Comparison of ENCODE assay signal across 11 mouse cellular contexts in the genomic region with DNA sequence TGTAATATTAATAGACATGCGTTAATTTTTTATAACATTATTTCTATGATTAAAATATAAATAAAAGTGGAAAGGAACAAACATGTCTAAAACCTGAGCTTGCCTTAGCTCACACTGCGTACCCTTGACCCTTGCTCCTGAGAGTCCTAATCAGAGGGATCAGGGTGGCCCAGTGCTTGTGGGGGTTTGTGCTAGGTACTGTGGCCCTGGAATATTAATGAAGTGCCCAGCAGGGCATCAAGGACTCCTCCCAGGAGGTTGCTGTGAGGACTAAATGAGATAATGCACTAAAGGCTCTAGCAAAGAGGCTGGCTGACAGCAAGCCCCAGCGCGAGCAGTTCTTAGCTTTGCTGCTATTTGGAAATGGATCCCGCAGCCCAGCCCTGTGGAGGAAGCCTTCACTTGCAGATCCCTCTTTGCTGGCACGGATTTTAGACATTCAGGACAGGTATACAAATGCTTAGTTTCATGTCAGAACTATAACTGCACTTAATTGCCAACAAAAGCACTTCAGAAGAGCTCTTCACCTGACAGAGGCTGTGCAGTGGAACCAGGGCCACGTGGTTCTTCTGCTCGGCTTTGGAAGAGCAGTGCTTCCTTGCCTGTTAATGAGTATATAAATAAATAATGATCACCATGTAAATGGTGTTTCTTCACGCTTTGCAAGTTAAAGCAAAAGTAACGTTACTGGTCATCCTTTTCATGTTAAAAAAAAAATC. TPM values are rescaled to one million over a fixed set of nuclear protein-coding genes. Genes with fewer than 3 reads are reported as not detected.
DNase-seq lines count a peak whose midpoint lies in the region; ATAC-seq lines count a peak whose summit lies in the region.
"Had no signal": no experiment of that assay in that cellular context is flagged by ENCODE, and none has a peak within 500 bp of the region (broad histone marks: within the 10 kb centered on the region; RNA-seq: fewer than 3 reads in every experiment).

No protein-coding gene starts in this region.

- H3K9ac ChIP-seq in heart, embryonic 14.5 days (ENCODE audit: low read length): 0 out of 2 replicates have a peak overlapping the region, but pooled peaks have one; percentile 6
- peak overlapping the region; percentile 34 for H3K9ac ChIP-seq in lung, embryonic 16.5 days (ENCODE audit: low read length)
- no peak overlapping the region for H3K9ac ChIP-seq in hindbrain, embryonic 15.5 days
- peak overlapping the region; percentile 54 for H3K9ac ChIP-seq in stomach, embryonic 16.5 days (ENCODE audit: low read length)
- H3K9ac ChIP-seq: embryonic facial prominence, embryonic 13.5 days had no signal

- no peak for ATAC-seq in heart, embryonic 14.5 days (ENCODE audit: insufficient number of reproducible peaks, insufficient read depth, low FRiP score, low read depth)
- no peak for ATAC-seq in lung, embryonic 16.5 days (ENCODE audit: low read depth)
- ATAC-seq in hindbrain, embryonic 15.5 days (ENCODE audit: low FRiP score, low read depth): peak; percentile 24; the same call in 1 of the 2 replicates
- ATAC-seq in stomach, embryonic 16.5 days (ENCODE audit: insufficient read depth, low FRiP score): no peak

- DNase-seq in heart, adult 9 months (ENCODE audit: low spot score in 2 of 2): no peak
- DNase-seq in lung, postnatal 25 days (ENCODE audit: low spot score): no peak
- no peak for DNase-seq in frontal cortex, postnatal 10 days (ENCODE audit: low spot score in 2 of 2)
- DNase-seq: cerebellum, postnatal 10 days; retina, postnatal 1 day had no signal

- WGBS in heart, embryonic 14.5 days: 37% methylated on average over 10 of the region's 10 CpGs
- 41% methylated on average over 10 of the region's 10 CpGs for WGBS in lung, embryonic 16.5 days
- 34% methylated on average over 10 of the region's 10 CpGs for WGBS in hindbrain, embryonic 15.5 days
- WGBS in stomach, embryonic 16.5 days: 43% methylated on average over 10 of the region's 10 CpGs

- H3K27ac ChIP-seq in heart, embryonic 14.5 days (replicated peaks in 1 of 2; ENCODE audit: control insufficient read depth in 1 of 2, insufficient read depth in 1 of 2, low read depth in 2 of 2, low read length in 2 of 2): peak overlapping the region; percentile 36 to 78; a peak in 2 of 4 replicates
- peak overlapping the region; percentile 52 for H3K27ac ChIP-seq in lung, embryonic 16.5 days (ENCODE audit: low read length)
- peak overlapping the region; percentile 68; the same call in 1 of the 2 replicates for H3K27ac ChIP-seq in hindbrain, embryonic 15.5 days (replicated peaks)
- peak overlapping the region; percentile 94 for H3K27ac ChIP-seq in stomach, embryonic 16.5 days (ENCODE audit: low read length)

- no peak overlapping the region for H3K4me2 ChIP-seq in heart, embryonic 14.5 days (ENCODE audit: low read length)
- no peak overlapping the region for H3K4me2 ChIP-seq in lung, embryonic 16.5 days (ENCODE audit: low read depth, low read length)
- H3K4me2 ChIP-seq in hindbrain, embryonic 15.5 days: no peak overlapping the region
- no peak overlapping the region for H3K4me2 ChIP-seq in stomach, embryonic 16.5 days (ENCODE audit: low read depth, low read length)

- H3K36me3 ChIP-seq in heart, embryonic 14.5 days (ENCODE audit: control insufficient read depth, insufficient read depth, low read length): peaks cover 25% of the 10 kb centered on the region
- peaks cover 9% of the 10 kb centered on the region for H3K36me3 ChIP-seq in lung, embryonic 16.5 days (ENCODE audit: control insufficient read depth, insufficient read depth, low read length)
- H3K36me3 ChIP-seq in hindbrain, embryonic 15.5 days: no peaks in the 10 kb centered on the region
- H3K36me3 ChIP-seq in stomach, embryonic 16.5 days (ENCODE audit: control insufficient read depth, insufficient read depth, low read length): peaks cover 11% of the 10 kb centered on the region; the same call in 1 of the 2 replicates

- H3K4me1 ChIP-seq in heart, embryonic 14.5 days (ENCODE audit: control insufficient read depth in 2 of 2, insufficient read depth in 2 of 2, low read length in 2 of 2): peaks cover 18 to 35% of the 10 kb centered on the region in 2 experiments
- peaks cover 42% of the 10 kb centered on the region for H3K4me1 ChIP-seq in lung, embryonic 16.5 days (replicated peaks; ENCODE audit: control insufficient read depth, insufficient read depth, low read length)
- H3K4me1 ChIP-seq in hindbrain, embryonic 15.5 days (replicated peaks): peaks cover 60% of the 10 kb centered on the region
- peaks cover 64% of the 10 kb centered on the region for H3K4me1 ChIP-seq in stomach, embryonic 16.5 days (ENCODE audit: control insufficient read depth, insufficient read depth, low read length)

- no peaks in the 10 kb centered on the region for H3K9me3 ChIP-seq in heart, embryonic 14.5 days (ENCODE audit: control insufficient read depth, low read length)
- no peaks in the 10 kb centered on the region for H3K9me3 ChIP-seq in lung, embryonic 16.5 days (ENCODE audit: control insufficient read depth, low read length)
- H3K9me3 ChIP-seq in hindbrain, embryonic 15.5 days: no peaks in the 10 kb centered on the region
- no peaks in the 10 kb centered on the region for H3K9me3 ChIP-seq in stomach, embryonic 16.5 days (replicated peaks; ENCODE audit: control insufficient read depth, low read length)
- H3K9me3 ChIP-seq: embryonic facial prominence, embryonic 13.5 days had no signal

- H3K4me3 ChIP-seq in heart, embryonic 14.5 days (ENCODE audit: control insufficient read depth in 1 of 2, insufficient read depth in 1 of 2, low read depth in 1 of 2, low read length in 2 of 2): no peak overlapping the region
- no peak overlapping the region for H3K4me3 ChIP-seq in lung, embryonic 16.5 days (ENCODE audit: low read length)
- no peak overlapping the region for H3K4me3 ChIP-seq in hindbrain, embryonic 15.5 days
- H3K4me3 ChIP-seq in stomach, embryonic 16.5 days (replicated peaks; ENCODE audit: low read length): no peak overlapping the region
- H3K4me3 ChIP-seq: embryonic facial prominence, embryonic 13.5 days; myocyte had no signal

- H3K27me3 ChIP-seq in heart, embryonic 14.5 days (ENCODE audit: control insufficient read depth, insufficient read depth, low read length): no peaks in the 10 kb centered on the region
- no peaks in the 10 kb centered on the region for H3K27me3 ChIP-seq in lung, embryonic 16.5 days (ENCODE audit: control insufficient read depth, insufficient read depth, low read depth, low read length)
- no peaks in the 10 kb centered on the region for H3K27me3 ChIP-seq in hindbrain, embryonic 15.5 days
- H3K27me3 ChIP-seq in stomach, embryonic 16.5 days (ENCODE audit: control insufficient read depth, insufficient read depth, low read length): no peaks in the 10 kb centered on the region
- H3K27me3 ChIP-seq: embryonic facial prominence, embryonic 13.5 days had no signal

RNA-seq across cellular contexts. Expression of a gene that starts 16.2 kb away (rescaled TPM):
- 10.2 and 10.8 TPM in 2 replicates for polyA plus RNA-seq in heart, embryonic 14.5 days (2014; fragmentation: Nextera tagmentation; extraction: Ambion mirVana)
- polyA plus RNA-seq in lung, embryonic 16.5 days (2015; fragmentation: Nextera tagmentation; extraction: Ambion mirVana): 34.2 and 37.9 TPM in 2 replicates
- polyA plus RNA-seq in hindbrain, embryonic 15.5 days (2015; fragmentation: Nextera tagmentation; extraction: Ambion mirVana): 7.4 and 7.9 TPM in 2 replicates
- 32.1 and 33.1 TPM in 2 replicates for polyA plus RNA-seq in stomach, embryonic 16.5 days (2015; fragmentation: Nextera tagmentation; extraction: Ambion mirVana)
